Mouse (Mus musculus): ENCODE measurements around the gene Olfr1306. TPM values are rescaled to one million over a fixed set of nuclear protein-coding genes. Genes with fewer than 3 reads are reported as not detected.

The Olfr1306 gene
- polyA plus RNA-seq (2014; fragmentation: Illumina TruSeq; extraction: RNeasy Lipid Tissue Mini Kit (QIAGEN cat#74804); ENCODE audit: low replicate concordance), result not detected

GRCm38 (mm10) chr2:111916171-111916570 lies at the start of gene Olfr1306:
Olfr1306 (minus strand) TSS chr2:111916271.

DNA sequence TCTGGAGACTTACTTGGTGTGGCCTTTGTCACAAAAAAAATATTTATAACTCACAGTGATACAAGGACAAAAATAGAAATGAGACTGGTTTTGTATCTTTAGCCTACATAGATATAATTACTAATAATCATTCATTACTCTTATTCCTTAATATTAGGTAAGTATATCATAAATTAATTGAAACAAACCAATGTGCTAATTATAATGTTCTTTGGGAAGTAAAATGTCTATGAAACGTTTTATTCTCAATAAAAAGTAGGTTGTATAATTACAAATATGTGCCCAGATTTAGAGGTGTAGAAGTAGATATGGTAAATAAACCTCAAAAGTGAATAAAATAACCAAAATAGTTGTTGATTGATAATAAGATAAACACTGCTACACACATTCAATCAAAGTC lies 48.8 kb upstream of the Olfr1306 start, which contains the start of gene Olfr1308:
Olfr1308 (minus strand) TSS at position 101 of the 400 bp plus-strand sequence.

DNA sequence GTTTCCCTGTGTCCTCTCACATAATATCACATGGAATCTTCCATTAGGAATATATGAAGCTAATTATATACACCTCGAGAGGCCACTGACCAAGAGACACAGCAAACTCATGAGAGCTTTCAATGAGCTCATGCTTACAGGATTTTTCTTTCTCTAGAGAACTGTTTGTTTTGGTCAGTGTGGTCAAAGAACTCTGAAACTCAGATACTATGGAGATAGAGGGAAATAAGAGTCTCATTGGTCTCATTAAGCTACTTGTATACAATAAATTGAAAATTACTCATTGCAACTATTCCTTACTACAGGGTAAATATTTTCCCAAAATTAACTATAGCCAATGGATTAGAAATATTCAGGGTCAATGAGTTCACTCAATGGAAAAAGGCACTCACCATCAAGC lies 33.3 kb upstream of the Olfr1306 start, which contains the start of gene Olfr1307:
Olfr1307 (minus strand) TSS at position 101 of the 400 bp plus-strand sequence.

GRCm38 (mm10) chr2:111877049-111877448 lies 39.0 kb downstream of the Olfr1306 start, which contains the start of gene Olfr1305:
Olfr1305 (minus strand) TSS chr2:111877149.

Other genes starting within 250 kb of the Olfr1306 start
- not detected for gene Olfr1301, start 165.3 kb downstream of the Olfr1306 start, polyA plus RNA-seq (2014; fragmentation: Illumina TruSeq; extraction: RNeasy Lipid Tissue Mini Kit (QIAGEN cat#74804); ENCODE audit: low replicate concordance)
- gene Olfr1302, start 138.8 kb downstream of the Olfr1306 start, polyA plus RNA-seq (2014; fragmentation: Illumina TruSeq; extraction: RNeasy Lipid Tissue Mini Kit (QIAGEN cat#74804); ENCODE audit: low replicate concordance), result not detected
- not detected for gene Olfr1303, start 95.9 kb downstream of the Olfr1306 start, polyA plus RNA-seq (2014; fragmentation: Illumina TruSeq; extraction: RNeasy Lipid Tissue Mini Kit (QIAGEN cat#74804); ENCODE audit: low replicate concordance)
- not detected for gene Olfr1305, start 39.1 kb downstream of the Olfr1306 start, polyA plus RNA-seq (2014; fragmentation: Illumina TruSeq; extraction: RNeasy Lipid Tissue Mini Kit (QIAGEN cat#74804); ENCODE audit: low replicate concordance)
- gene Olfr1307, start 33.2 kb upstream of the Olfr1306 start, polyA plus RNA-seq (2014; fragmentation: Illumina TruSeq; extraction: RNeasy Lipid Tissue Mini Kit (QIAGEN cat#74804); ENCODE audit: low replicate concordance), result not detected
- not detected for gene Olfr1308, start 48.7 kb upstream of the Olfr1306 start, polyA plus RNA-seq (2014; fragmentation: Illumina TruSeq; extraction: RNeasy Lipid Tissue Mini Kit (QIAGEN cat#74804); ENCODE audit: low replicate concordance)
- not detected for gene Olfr1309, start 74.0 kb upstream of the Olfr1306 start, polyA plus RNA-seq (2014; fragmentation: Illumina TruSeq; extraction: RNeasy Lipid Tissue Mini Kit (QIAGEN cat#74804); ENCODE audit: low replicate concordance)
- not detected for gene Olfr1310, start 96.4 kb upstream of the Olfr1306 start, polyA plus RNA-seq (2014; fragmentation: Illumina TruSeq; extraction: RNeasy Lipid Tissue Mini Kit (QIAGEN cat#74804); ENCODE audit: low replicate concordance)
- gene Olfr1311, start 108.1 kb upstream of the Olfr1306 start, polyA plus RNA-seq (2014; fragmentation: Illumina TruSeq; extraction: RNeasy Lipid Tissue Mini Kit (QIAGEN cat#74804); ENCODE audit: low replicate concordance), result not detected
- gene Olfr1312, start 134.0 kb upstream of the Olfr1306 start, polyA plus RNA-seq (2014; fragmentation: Illumina TruSeq; extraction: RNeasy Lipid Tissue Mini Kit (QIAGEN cat#74804); ENCODE audit: low replicate concordance), result not detected
- gene Olfr1313, start 161.6 kb upstream of the Olfr1306 start, polyA plus RNA-seq (2014; fragmentation: Illumina TruSeq; extraction: RNeasy Lipid Tissue Mini Kit (QIAGEN cat#74804); ENCODE audit: low replicate concordance), result not detected
- gene Olfr1314, start 180.5 kb upstream of the Olfr1306 start, polyA plus RNA-seq (2014; fragmentation: Illumina TruSeq; extraction: RNeasy Lipid Tissue Mini Kit (QIAGEN cat#74804); ENCODE audit: low replicate concordance), result not detected
- gene Olfr1315-ps1, start 199.2 kb upstream of the Olfr1306 start, polyA plus RNA-seq (2014; fragmentation: Illumina TruSeq; extraction: RNeasy Lipid Tissue Mini Kit (QIAGEN cat#74804); ENCODE audit: low replicate concordance), result not detected
- gene Olfr1316, start 218.7 kb upstream of the Olfr1306 start, polyA plus RNA-seq (2014; fragmentation: Illumina TruSeq; extraction: RNeasy Lipid Tissue Mini Kit (QIAGEN cat#74804); ENCODE audit: low replicate concordance), result not detected
- not detected for gene Olfr1317, start 224.1 kb upstream of the Olfr1306 start, polyA plus RNA-seq (2014; fragmentation: Illumina TruSeq; extraction: RNeasy Lipid Tissue Mini Kit (QIAGEN cat#74804); ENCODE audit: low replicate concordance)
- not detected for gene Olfr1318, start 237.9 kb upstream of the Olfr1306 start, polyA plus RNA-seq (2014; fragmentation: Illumina TruSeq; extraction: RNeasy Lipid Tissue Mini Kit (QIAGEN cat#74804); ENCODE audit: low replicate concordance)